39 mouse cellular contexts compared by ENCODE assay signal in genomic region chr13:41810776-41811175, GRCm38 (mm10). TPM values are rescaled to one million over a fixed set of nuclear protein-coding genes. Genes with fewer than 3 reads are reported as not detected.
"Had no signal": no experiment of that assay in that cellular context is flagged by ENCODE, and none has a peak within 500 bp of the region (broad histone marks: within the 10 kb centered on the region; RNA-seq: fewer than 3 reads in every experiment).

No protein-coding gene starts in this region.

- H3K4me2 ChIP-seq: heart, embryonic 12.5 days; heart, embryonic 13.5 days; heart, embryonic 15.5 days; hindbrain, embryonic 12.5 days; hindbrain, embryonic 13.5 days; hindbrain, embryonic 14.5 days; hindbrain, embryonic 15.5 days; intestine, embryonic 15.5 days; kidney, embryonic 15.5 days had no signal

- H3K4me1 ChIP-seq: hindbrain, embryonic 15.5 days; intestine, embryonic 15.5 days had no signal

- H3K4me3 ChIP-seq: heart, embryonic 12.5 days; heart, embryonic 13.5 days; heart, embryonic 15.5 days; hindbrain, embryonic 10.5 days; hindbrain, embryonic 12.5 days; hindbrain, embryonic 13.5 days; hindbrain, embryonic 15.5 days; intestine, embryonic 15.5 days; kidney, embryonic 15.5 days; layer of hippocampus, adult 2 months; left cerebral cortex, adult 2 months had no signal

- H3K27me3 ChIP-seq: heart, embryonic 12.5 days; heart, embryonic 13.5 days; heart, embryonic 15.5 days; hindbrain, embryonic 12.5 days; hindbrain, embryonic 13.5 days; hindbrain, embryonic 15.5 days; intestine, embryonic 15.5 days; kidney, embryonic 15.5 days had no signal

- H3K27ac ChIP-seq: heart, embryonic 13.5 days; heart, embryonic 15.5 days; hindbrain, embryonic 10.5 days; hindbrain, embryonic 12.5 days; hindbrain, embryonic 13.5 days; hindbrain, embryonic 14.5 days; hindbrain, embryonic 15.5 days; hindbrain, postnatal 0 days; intestine, embryonic 15.5 days; kidney, embryonic 15.5 days; kidney, postnatal 0 days; layer of hippocampus, adult 2 months; left cerebral cortex, adult 2 months had no signal

- H3K9ac ChIP-seq: heart, embryonic 12.5 days; heart, embryonic 13.5 days; heart, embryonic 15.5 days; hindbrain, embryonic 12.5 days; hindbrain, embryonic 13.5 days; hindbrain, embryonic 14.5 days; hindbrain, embryonic 15.5 days; intestine, embryonic 15.5 days; kidney, embryonic 15.5 days had no signal

- ATAC-seq: hindbrain, embryonic 16.5 days; hindbrain, postnatal 0 days; inflammation-experienced regulatory T-cells, adult 6 months; intestine, embryonic 15.5 days; intestine, embryonic 16.5 days; intestine, postnatal 0 days had no signal

- H3K36me3 ChIP-seq: heart, embryonic 12.5 days; heart, embryonic 13.5 days; heart, embryonic 15.5 days; hindbrain, embryonic 10.5 days; hindbrain, embryonic 12.5 days; hindbrain, embryonic 13.5 days; hindbrain, embryonic 15.5 days; intestine, embryonic 15.5 days; kidney, embryonic 15.5 days had no signal

- H3K9me3 ChIP-seq: heart, embryonic 12.5 days; heart, embryonic 13.5 days; heart, embryonic 15.5 days; hindbrain, embryonic 10.5 days; hindbrain, embryonic 12.5 days; hindbrain, embryonic 13.5 days; hindbrain, embryonic 15.5 days; intestine, embryonic 15.5 days; kidney, embryonic 15.5 days had no signal

- DNase-seq: heart, postnatal 10 days; heart, postnatal 14 days; heart, postnatal 36 days; heart, postnatal 4 days; kidney, adult 11 months; kidney, adult 18-20 months; kidney, adult 2 months; kidney, adult 8-10 months; kidney, adult 9 months; kidney, postnatal 10 days; kidney, postnatal 14 days; kidney, postnatal 25 days; kidney, postnatal 36 days; kidney, postnatal 4 days; layer of hippocampus, adult 9-11 months; layer of hippocampus, postnatal 36 days had no signal

RNA-seq across cellular contexts. Expression of gene Adtrp, which starts 36.7 kb away (rescaled TPM):
- total RNA-seq: hematopoietic stem cell, adult 5-6 weeks; layer of hippocampus, adult 2 months; left cerebral cortex, adult 18-20 months; left cerebral cortex, adult 2 months had no signal
- polyA plus RNA-seq: heart, embryonic 12.5 days; heart, embryonic 14.5 days; heart, embryonic 16.5 days; hindbrain, embryonic 10.5 days; hindbrain, embryonic 11.5 days; inflammation-experienced regulatory T-cells, adult 6 months had no signal
